Mouse (Mus musculus): ENCODE data around the gene Gja8.

The Gja8 gene

DNA sequence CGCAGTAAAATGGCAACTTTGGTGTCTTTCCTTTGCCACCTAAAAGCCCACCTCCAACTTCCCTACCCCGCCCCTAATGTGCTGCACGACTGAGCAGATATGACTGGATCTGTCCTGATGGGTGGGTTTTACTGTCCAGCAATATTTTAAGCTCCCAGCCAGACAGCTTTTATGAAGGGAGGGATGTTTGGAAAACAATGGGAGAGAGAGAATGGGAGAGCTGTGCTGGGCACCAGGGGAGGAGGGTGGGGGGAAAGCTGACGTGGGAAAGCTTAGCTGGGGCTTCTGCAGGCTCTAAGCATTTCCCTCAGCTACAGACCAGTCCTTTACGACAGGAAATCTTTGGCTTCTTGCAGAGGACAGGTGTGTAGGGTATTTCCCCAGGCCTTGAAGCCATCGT, at the start of gene Gja8:
Gene Gja8, minus strand, starts transcription at position 101 of the 400 bp plus-strand sequence.
- DNase-seq (ENCODE audit: low read depth): no peak

DNA sequence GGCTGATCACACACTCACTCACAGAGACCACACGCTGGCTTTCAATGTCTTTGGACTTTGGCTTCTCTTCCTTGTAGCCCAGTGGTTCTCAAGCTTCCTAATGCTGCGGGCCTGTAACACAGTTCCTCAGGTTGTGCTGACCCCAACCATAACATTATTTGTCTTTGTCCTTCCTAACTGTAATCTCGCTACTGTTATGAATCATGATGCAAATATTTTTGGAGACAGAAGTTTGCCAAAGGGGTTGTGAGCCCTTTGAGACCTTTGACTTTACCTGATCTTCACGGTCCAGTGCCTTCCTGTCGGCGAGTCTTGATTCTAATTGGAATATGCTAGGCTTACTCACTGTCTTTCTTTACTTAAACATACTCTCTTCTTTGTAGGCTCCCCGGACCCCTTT, 48.6 kb upstream of the Gja8 start:
- DNase-seq (ENCODE audit: low read depth): no peak

GRCm38 (mm10) chr3:96970986-96971385, 45.2 kb upstream of the Gja8 start:
- no peak for DNase-seq (ENCODE audit: low read depth)

DNA sequence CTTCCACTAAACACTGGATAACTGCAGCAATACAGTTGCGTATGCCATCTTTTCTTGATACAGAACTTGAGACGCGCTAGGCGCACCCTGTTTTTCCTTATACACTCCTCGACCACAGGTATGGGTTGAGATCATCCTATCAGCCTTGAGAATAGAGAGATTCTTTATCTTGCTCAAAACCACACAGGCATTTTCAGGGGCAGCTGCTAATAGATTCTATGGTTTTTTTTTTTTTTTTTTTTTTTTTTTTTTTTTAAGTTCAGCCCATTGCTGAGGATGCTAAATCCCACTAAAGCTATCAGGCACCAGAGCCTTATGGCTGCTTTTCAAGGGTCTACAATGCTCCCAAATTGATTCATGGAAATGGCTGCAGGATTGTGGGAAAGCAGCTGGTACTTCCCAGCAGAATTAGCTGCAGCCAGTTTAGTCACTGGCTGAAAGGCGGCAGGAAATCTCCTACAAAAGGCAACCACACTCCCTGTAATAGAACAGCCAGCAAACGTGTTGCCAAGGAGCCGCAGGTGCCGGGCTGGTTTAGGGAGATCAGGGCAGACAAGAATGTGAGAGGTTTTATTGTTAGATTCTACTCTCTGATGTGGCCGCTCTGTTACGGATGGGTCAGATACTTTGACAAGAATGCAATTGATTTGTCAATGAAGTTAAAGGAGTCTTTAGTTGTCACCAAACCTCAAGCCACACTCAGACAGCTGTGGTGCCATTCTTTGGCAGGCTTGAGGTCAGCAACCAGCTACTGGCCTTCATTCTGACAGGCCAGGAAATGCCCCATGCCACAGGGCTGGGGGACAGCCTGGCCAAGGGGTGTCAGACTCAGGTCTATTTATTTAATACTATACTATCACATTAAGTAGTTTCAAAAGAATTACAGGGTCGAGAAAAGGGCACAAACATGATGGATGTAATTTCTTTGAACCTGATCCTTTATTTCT, 37.5 kb upstream of the Gja8 start:
- no peak for DNase-seq (ENCODE audit: low read depth)

- no peak for DNase-seq (ENCODE audit: low read depth)
Observed at GRCm38 (mm10) chr3:96960597-96960996, 34.8 kb upstream of the Gja8 start.

- DNase-seq (ENCODE audit: low read depth): no peak
Observed at GRCm38 (mm10) chr3:96953489-96954233, 27.8 kb upstream of the Gja8 start.

DNA sequence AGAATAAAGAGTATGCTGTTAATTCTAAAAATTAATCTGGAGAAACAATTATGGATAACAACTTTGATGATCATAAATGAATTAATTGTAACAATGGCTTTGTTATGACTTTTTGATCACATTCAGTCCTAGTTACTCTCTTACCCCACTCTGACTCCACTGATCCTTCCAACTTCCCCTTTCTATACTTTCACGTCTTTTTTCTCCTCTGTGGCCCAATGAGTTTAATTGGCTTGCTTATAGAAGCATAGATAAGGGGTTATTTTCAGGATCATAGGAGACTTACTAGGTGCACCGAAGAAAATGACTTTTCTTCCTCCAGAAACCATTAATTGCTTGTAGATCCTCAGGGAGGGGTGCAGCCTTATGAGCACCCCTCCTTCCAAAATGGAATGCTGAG, 16.9 kb upstream of the Gja8 start:
- no peak for DNase-seq (ENCODE audit: low read depth)

GRCm38 (mm10) chr3:96938738-96939137, 12.9 kb upstream of the Gja8 start:
- DNase-seq (ENCODE audit: low read depth): peak; percentile 81

GRCm38 (mm10) chr3:96937606-96938005, 11.8 kb upstream of the Gja8 start:
- DNase-seq (ENCODE audit: low read depth): no peak

- DNase-seq (ENCODE audit: low read depth): peak; percentile 83
Observed at GRCm38 (mm10) chr3:96936241-96936640, 10.4 kb upstream of the Gja8 start.

DNA sequence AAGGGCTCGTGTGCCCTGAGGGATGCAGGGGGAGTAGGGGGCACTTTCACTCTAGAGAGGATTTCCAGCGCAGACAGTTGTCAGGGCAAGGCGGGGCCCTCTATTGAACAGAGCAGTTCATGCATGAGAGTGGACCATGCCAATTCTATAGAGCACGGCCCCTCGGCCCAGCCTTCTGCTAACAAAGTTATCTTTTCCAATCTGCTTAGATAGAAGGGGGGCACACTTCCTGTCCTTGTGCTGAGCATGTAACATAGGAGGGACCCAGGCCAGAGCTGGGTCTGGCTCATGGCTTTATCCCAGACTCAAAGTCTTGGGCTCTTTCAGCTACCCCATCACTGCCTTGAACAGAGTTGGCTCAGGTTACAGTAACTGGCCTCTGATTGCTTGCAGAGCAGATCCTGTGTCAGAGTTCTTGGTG, 5.5 kb upstream of the Gja8 start:
- no peak for DNase-seq (ENCODE audit: low read depth)

GRCm38 (mm10) chr3:96924631-96925030, 1.2 kb downstream of the Gja8 start:
- DNase-seq (ENCODE audit: low read depth): peak; percentile 55

DNA sequence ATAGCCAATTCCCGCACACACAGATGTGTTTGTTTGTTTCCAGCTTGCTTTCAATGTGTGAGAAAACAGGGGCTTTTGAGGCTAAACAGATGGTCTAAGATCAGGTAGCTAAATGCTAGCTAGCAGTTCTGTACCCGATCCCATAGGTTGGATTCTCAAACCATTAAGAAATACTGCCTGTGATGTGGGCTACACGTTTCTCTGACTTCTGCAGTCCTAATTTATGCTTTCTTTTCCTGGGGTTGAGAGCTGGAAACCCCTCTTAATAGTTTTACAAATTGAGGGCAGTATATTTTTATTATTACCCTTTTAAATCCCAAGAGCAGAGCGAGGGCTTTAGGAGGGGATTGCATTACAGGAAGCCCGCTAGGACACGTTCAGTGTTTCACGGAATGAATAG, 4.8 kb downstream of the Gja8 start:
- no peak for DNase-seq (ENCODE audit: low read depth)

DNA sequence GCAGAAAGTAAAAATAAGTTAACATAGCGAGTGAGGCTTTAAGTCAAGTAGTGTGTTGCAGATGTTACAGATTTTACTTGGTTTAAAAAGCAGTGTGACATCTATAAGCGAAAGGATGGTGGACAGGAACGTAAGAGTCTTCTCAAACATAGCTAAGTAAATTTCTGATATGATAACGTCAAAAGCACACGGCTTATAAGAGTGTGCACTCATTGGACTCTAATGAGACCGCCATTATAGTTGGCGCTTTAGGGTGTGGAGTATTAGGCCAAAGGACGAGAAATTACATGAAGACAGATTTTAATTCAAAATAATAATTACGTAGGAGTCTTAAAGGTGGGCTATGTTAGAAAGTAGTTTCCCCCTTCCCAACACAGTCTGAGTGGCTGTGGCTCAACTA, 20.2 kb downstream of the Gja8 start:
- DNase-seq (ENCODE audit: low read depth): no peak

DNA sequence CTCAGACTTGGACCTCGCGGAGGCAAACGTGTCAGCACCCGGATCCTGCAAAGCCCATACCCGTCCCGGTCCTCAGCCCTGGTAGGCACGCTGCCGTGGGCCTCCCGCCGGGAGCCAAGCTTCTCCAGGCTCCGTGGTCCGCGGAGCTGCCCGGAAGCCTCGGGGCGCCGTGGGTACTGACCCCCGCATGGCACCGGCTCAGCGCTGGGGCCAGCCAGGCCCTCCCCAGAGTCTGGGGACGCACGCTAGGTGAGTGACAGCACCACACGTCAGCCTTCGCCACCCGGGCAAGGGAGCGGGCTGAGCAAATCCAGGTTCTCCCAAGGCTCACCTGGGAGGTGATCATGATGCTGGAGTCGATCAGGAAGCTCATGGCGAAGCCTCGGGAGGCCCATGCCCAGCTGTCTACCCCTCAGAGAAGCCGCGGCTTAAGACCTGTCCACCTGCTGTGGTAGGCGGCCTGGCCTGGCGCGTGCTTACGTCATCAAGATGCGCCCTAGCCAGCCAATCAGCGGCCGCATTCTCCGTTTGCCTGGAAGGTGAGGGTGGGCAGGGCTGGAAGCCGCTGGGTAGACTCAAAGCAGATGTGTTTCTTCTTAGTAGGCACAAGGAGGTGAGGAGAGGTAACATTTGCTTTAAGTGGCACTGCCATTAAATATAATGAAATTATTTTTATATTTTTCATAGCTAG, 20.8 kb downstream of the Gja8 start, which contains the start of gene Gpr89:
Gene Gpr89, minus strand, starts transcription at position 496 of the 691 bp plus-strand sequence.
- DNase-seq (ENCODE audit: low read depth): peak; percentile 95

DNA sequence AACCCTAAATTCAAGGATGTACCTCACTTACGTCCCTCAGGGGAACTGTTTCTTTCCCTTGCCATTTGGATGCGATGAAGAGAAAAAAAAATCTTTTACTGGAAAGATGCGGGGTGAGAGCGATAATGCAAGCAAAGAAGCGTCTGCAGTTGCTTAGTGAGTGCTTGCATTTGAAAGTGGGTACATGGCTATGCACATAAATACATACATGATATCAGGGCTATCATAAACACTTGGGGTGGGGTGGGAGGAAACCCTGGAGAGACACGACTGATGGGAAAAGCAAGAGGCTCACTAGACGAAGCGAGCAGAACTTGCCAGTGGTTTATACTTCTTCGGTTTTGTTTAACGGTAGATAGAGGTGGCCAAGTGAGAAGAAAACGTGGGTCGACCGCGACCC, 21.4 kb downstream of the Gja8 start, which contains the start of gene Gja5:
Gene Gja5, plus strand, starts transcription at position 301 of the 400 bp plus-strand sequence.
- DNase-seq (ENCODE audit: low read depth): no peak

GRCm38 (mm10) chr3:96902336-96902999, 23.4 kb downstream of the Gja8 start:
- DNase-seq (ENCODE audit: low read depth): no peak

DNA sequence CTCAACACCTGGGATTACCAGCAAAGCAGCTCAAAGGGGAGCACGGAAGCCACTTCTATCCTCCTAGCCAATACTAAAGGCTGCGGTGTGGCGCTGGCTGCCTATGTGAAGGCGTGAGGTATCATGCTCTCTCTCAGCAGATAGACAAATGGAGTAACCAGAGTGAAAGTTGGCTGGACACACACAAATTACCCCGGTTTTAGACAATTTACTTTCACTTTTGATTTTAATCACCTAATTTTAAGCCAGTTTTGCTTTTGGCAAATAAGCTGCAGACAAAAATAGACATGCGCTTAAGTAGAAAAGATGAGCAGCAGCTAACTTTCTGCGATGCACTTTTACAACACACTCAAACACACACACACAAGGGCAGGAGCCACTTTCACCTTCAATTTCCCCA, 42.1 kb downstream of the Gja8 start:
- DNase-seq (ENCODE audit: low read depth): no peak

DNA sequence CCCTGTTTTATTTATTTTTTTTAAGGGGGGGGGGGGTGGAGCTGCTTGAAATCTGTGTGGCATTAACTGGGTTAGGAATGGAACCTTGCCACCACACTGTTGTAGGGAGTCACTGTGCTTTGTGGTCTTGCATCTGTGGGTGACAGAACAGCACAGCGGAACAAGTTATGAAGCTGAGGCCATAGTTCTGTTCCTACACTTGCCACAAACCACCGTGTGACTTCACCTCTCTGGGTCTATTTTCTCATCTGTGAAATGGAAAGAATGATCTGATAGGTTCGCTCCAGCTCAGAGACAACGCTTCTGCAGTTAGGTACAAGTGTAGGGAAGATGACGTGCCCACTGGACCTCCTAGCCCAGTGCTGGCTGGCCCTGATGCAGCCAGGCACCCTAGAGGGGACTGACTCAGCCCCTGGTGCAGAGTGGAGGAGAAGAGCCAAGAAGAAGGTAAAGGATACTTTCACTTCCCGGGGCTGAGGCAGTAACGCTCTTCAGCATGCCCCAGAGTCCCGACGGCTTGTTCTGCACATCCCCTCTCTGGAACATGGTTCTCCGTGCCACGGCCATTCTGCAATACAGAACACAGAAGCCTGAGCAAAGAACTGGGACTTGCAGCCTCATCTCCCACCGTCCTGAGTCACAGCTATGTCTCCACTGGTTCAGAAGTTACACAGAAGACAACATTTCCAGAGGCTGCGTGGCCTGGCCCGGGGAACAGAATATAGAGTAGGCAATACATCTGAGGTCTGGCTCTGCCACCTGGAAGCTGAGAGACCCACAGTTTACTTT, 43.6 kb downstream of the Gja8 start:
- DNase-seq (ENCODE audit: low read depth): no peak

DNA sequence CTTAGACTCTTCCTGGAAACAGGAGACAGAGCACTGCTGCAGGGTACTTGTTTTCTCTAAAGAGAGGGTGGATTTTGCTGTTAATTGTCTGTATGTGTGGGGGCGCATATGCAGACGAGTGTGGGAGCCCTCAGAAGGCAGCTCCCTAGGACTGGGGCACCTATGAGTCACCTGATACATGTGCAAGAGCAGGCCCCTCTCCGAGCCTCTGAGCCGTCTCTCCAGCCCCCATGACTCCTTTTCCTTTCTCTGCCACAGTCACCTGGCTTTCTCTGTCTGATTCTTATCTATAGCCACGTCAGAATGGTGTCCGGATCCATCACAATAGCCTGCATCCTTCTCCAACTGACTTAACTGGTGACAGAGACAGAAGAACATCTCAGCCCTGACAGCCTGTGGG, 44.3 kb downstream of the Gja8 start:
- no peak for DNase-seq (ENCODE audit: low read depth)

- no peak for DNase-seq (ENCODE audit: low read depth)
Observed at GRCm38 (mm10) chr3:96880385-96880784, 45.4 kb downstream of the Gja8 start.

Measured in NIH3T3 (cell line).